Mouse (Mus musculus) CH12.LX (cell line): ENCODE measurements around the gene Cd2. TPM values are rescaled to one million over a fixed set of nuclear protein-coding genes. Genes with fewer than 3 reads are reported as not detected.

Experiments
- DNase-seq: peaks from one replicate; pipeline ENCODE4 v3.0.0-alpha.2; 2013; ENCODE audit errors: extremely low read depth
- H3K27ac ChIP-seq: 2 replicates; pipeline ENCODE4 v1.5.1; 2012; ENCODE audit warnings: low read depth, mild to moderate bottlenecking, control low read depth, moderate library complexity; ENCODE audit not compliant: insufficient read depth
- H3K27me3 ChIP-seq: replicated peaks from 2 replicates; pipeline ENCODE3; 2012; ENCODE audit warnings: inconsistent platforms
- H3K36me3 ChIP-seq, 2 experiments: replicated peaks in 1 of 2; 2 replicates each; pipeline versions ENCODE3 to v1.6.1; 2012; ENCODE audit warnings: inconsistent platforms in 1 of 2, low read length in 1 of 2, mild to moderate bottlenecking in 1 of 2, mixed read lengths in 1 of 2, moderate library complexity in 1 of 2; ENCODE audit not compliant: control insufficient read depth in 1 of 2, insufficient read depth in 1 of 2
- H3K4me1 ChIP-seq, 2 experiments: 2 replicates each; pipeline ENCODE4 v1.6.1; 2012; ENCODE audit warnings: inconsistent platforms in 1 of 2, moderate library complexity in 1 of 2; ENCODE audit not compliant: insufficient read depth in 2 of 2, control insufficient read depth in 1 of 2
- H3K4me2 ChIP-seq: 2 replicates; pipeline ENCODE4 v1.6.1; 2012; ENCODE audit warnings: low read depth, mild to moderate bottlenecking, control low read depth; ENCODE audit not compliant: poor library complexity, insufficient read depth, severe bottlenecking
- H3K4me3 ChIP-seq, 3 experiments: fragments of 150-350 bp in 1 of 3; sonication (generic) in 1 of 3; replicated peaks in 1 of 3; 2 replicates each; pipeline versions ENCODE3 to v1.5.1; 2011 to 2012; ENCODE audit warnings: low read depth in 2 of 3, low read length in 2 of 3, mild to moderate bottlenecking in 2 of 3, moderate library complexity in 2 of 3, control low read depth in 1 of 3, improper control_type of control experiment in 1 of 3, inconsistent platforms in 1 of 3, mixed read lengths in 1 of 3; ENCODE audit not compliant: poor library complexity in 1 of 3
- H3K79me2 ChIP-seq: replicated peaks from 2 replicates; pipeline ENCODE4 v1.6.1; 2012; ENCODE audit warnings: mild to moderate bottlenecking, moderate library complexity; ENCODE audit not compliant: control insufficient read depth, poor library complexity, insufficient read depth, severe bottlenecking; ENCODE audit errors: extremely low read depth
- H3K9ac ChIP-seq: 2 replicates; pipeline ENCODE4 v1.6.1; 2012; ENCODE audit warnings: low read depth, mild to moderate bottlenecking, control low read depth, moderate library complexity; ENCODE audit not compliant: insufficient read depth
- H3K9me3 ChIP-seq: replicated peaks from 2 replicates; pipeline ENCODE3; 2012; ENCODE audit warnings: low read length, inconsistent platforms, mixed read lengths
- CTCF ChIP-seq, 2 experiments: IDR thresholded peaks in 1 of 2; conservative IDR thresholded peaks in 1 of 2; 2 replicates each; pipeline ENCODE4 v1.5.1; 2011 to 2012; ENCODE audit warnings: low read depth in 2 of 2, low read length in 2 of 2, improper control_type of control experiment in 1 of 2, inconsistent platforms in 1 of 2, mild to moderate bottlenecking in 1 of 2, moderate library complexity in 1 of 2
- GABPA ChIP-seq: IDR thresholded peaks from 2 replicates; pipeline ENCODE4 v1.6.1; 2012; ENCODE audit warnings: low read depth, low read length, improper control_type of control experiment, inconsistent platforms; ENCODE audit not compliant: insufficient replicate concordance
- IRF4 ChIP-seq: IDR thresholded peaks from 2 replicates; pipeline ENCODE4 v1.6.1; 2014; ENCODE audit warnings: low read depth, mild to moderate bottlenecking, inconsistent platforms, low read length, improper control_type of control experiment
- JUN ChIP-seq: IDR thresholded peaks from 2 replicates; pipeline ENCODE4 v1.6.1; 2011; ENCODE audit warnings: low read depth, mild to moderate bottlenecking, low read length, improper control_type of control experiment, moderate library complexity; ENCODE audit not compliant: insufficient read depth
- KAT2A ChIP-seq: IDR thresholded peaks from 2 replicates; pipeline ENCODE4 v1.6.1; 2012; ENCODE audit warnings: low read length, improper control_type of control experiment, inconsistent platforms; ENCODE audit not compliant: insufficient replicate concordance
- MAFK ChIP-seq: IDR thresholded peaks from 2 replicates; pipeline ENCODE4 v1.6.1; 2011; ENCODE audit warnings: low read length, improper control_type of control experiment; ENCODE audit not compliant: insufficient replicate concordance
- MAX ChIP-seq: IDR thresholded peaks from 2 replicates; pipeline ENCODE4 v1.6.1; 2011; ENCODE audit warnings: low read length, improper control_type of control experiment
- MEF2A ChIP-seq: IDR thresholded peaks from 2 replicates; pipeline ENCODE4 v1.6.1; 2014; ENCODE audit warnings: low read depth, mild to moderate bottlenecking, inconsistent platforms, low read length, improper control_type of control experiment, borderline replicate concordance
- POLR2A ChIP-seq: IDR thresholded peaks from 2 replicates; pipeline ENCODE4 v1.6.1; 2011; ENCODE audit warnings: low read depth, mild to moderate bottlenecking, improper control_type of control experiment, low read length
- RAD21 ChIP-seq: IDR thresholded peaks from 2 replicates; pipeline ENCODE4 v1.6.1; 2011; ENCODE audit warnings: low read depth, mild to moderate bottlenecking, low read length, improper control_type of control experiment, moderate library complexity
- SMC3 ChIP-seq: IDR thresholded peaks from 2 replicates; pipeline ENCODE4 v1.6.1; 2011; ENCODE audit warnings: low read depth, low read length, improper control_type of control experiment
- TBP ChIP-seq: conservative IDR thresholded peaks from 2 replicates; pipeline ENCODE4 v1.6.1; 2011; ENCODE audit warnings: low read depth, low read length, improper control_type of control experiment
- TCF12 ChIP-seq: IDR thresholded peaks from 2 replicates; pipeline ENCODE4 v1.6.1; 2014; ENCODE audit warnings: low read depth, mild to moderate bottlenecking, inconsistent platforms, low read length, improper control_type of control experiment
- USF1 ChIP-seq: IDR thresholded peaks from 2 replicates; pipeline ENCODE4 v1.6.1; 2014; ENCODE audit warnings: low read depth, mild to moderate bottlenecking, inconsistent platforms, low read length, improper control_type of control experiment
- ZKSCAN1 ChIP-seq: IDR thresholded peaks from 2 replicates; pipeline ENCODE4 v1.6.1; 2012; ENCODE audit warnings: low read depth, inconsistent platforms, low read length, improper control_type of control experiment, borderline replicate concordance
- ZMIZ1 ChIP-seq: IDR thresholded peaks from 2 replicates; pipeline ENCODE4 v1.6.1; 2012; ENCODE audit warnings: low read depth, mild to moderate bottlenecking, inconsistent platforms, low read length, improper control_type of control experiment
- dilution Hi-C: fragments of 300-500 bp; cut with MboI; formaldehyde crosslinking; loops from 2 replicates; pipeline ENCODE4 v1.14.3; 2020; ENCODE audit warnings: low sequenced_read_pairs; ENCODE audit not compliant: extremely low pct_unique_long_range_greater_than_20kb, extremely low pct_ligation_motif_present
- in situ Hi-C: fragments of 300-500 bp; cut with MboI; formaldehyde crosslinking; loops from 3 replicates; pipeline ENCODE4 v1.14.3; 2019; ENCODE audit warnings: low sequenced_read_pairs, low pct_ligation_motif_present, low pct_unique_long_range_greater_than_20kb, mixed read lengths
- polyA plus RNA-seq: library from polyadenylated mRNA; unstranded; fragments of >175 nt; gene quantifications from 2 replicates; pipeline ENCODE4 v1.2.1, GENCODE M21; 2012; ENCODE audit warnings: low read depth; ENCODE audit not compliant: insufficient read length
- total RNA-seq, 2 experiments: library from RNA; depleted of rRNA; stranded (reverse); fragments of 300-350 nt in 1 of 2; fragments of >200 nt in 1 of 2; gene quantifications; 2 replicates each; pipeline ENCODE4 v1.2.3; 2012 to 2014

The Cd2 gene
- total and polyA plus RNA-seq, 3 experiments, result 9.5 to 35.0 (median 18.0) TPM

GRCm38 (mm10) chr3:101305046-101305445, 17.3 kb upstream of the Cd2 start:
- no peak for DNase-seq
- dilution Hi-C loops (no loop called here), in situ Hi-C loops (loop anchor here (25.0 kb wide), 1 partner anchor 507 kb away; no protein-coding TSS in a partner anchor)
- Histone ChIP-seq H3K9me3 (no peaks in the 10 kb centered on the region), H3K9ac (no peak overlapping the region), H3K4me1 (peaks cover 7 to 14% of the 10 kb centered on the region in 2 experiments), H3K27me3 (no peaks in the 10 kb centered on the region), H3K4me2 (no peak overlapping the region), H3K4me3 (no peak overlapping the region), H3K79me2 (no peaks in the 10 kb centered on the region), H3K36me3 (no peaks in the 10 kb centered on the region), H3K27ac (no peak overlapping the region)
- TF ChIP-seq IRF4, result no peak
- no peak for TF ChIP-seq USF1
- TF ChIP-seq ZMIZ1, result no peak
- TF ChIP-seq KAT2A, result no peak
- no peak for TF ChIP-seq JUN
- TF ChIP-seq GABPA, result no peak
- TF ChIP-seq MAFK, result no peak
- no peak for TF ChIP-seq TCF12
- TF ChIP-seq MAX, result no peak
- no peak for TF ChIP-seq ZKSCAN1

GRCm38 (mm10) chr3:101304156-101304555, 16.4 kb upstream of the Cd2 start:
- Histone ChIP-seq H3K79me2 (no peaks in the 10 kb centered on the region), H3K4me1 (peaks cover 6 to 8% of the 10 kb centered on the region in 2 experiments), H3K27ac (no peak overlapping the region), H3K27me3 (no peaks in the 10 kb centered on the region), H3K36me3 (no peaks in the 10 kb centered on the region), H3K4me2 (no peak overlapping the region), H3K4me3 (no peak overlapping the region), H3K9ac (no peak overlapping the region)
- dilution Hi-C loops, result no loop called here
- peak; percentile 40 for DNase-seq
- in situ Hi-C loops, result loop anchor here (25.0 kb wide), 1 partner anchor 508 kb away; no protein-coding TSS in a partner anchor
- no peak for TF ChIP-seq GABPA
- no peak for TF ChIP-seq POLR2A
- peak; percentile 54 to 71 for TF ChIP-seq CTCF (conservative IDR thresholded peaks at IDR 0.05 in 1 of 2, IDR thresholded peaks at IDR 0.05 in 1 of 2; ENCODE audit: low read depth in 2 of 2, low read length in 2 of 2)
- no peak for TF ChIP-seq IRF4
- no peak for TF ChIP-seq ZMIZ1
- peak; percentile 62 for TF ChIP-seq SMC3
- no peak for TF ChIP-seq TBP
- no peak for TF ChIP-seq MEF2A
- peak; percentile 41 for TF ChIP-seq RAD21
- no peak for TF ChIP-seq MAX
- TF ChIP-seq, all 38 proteins: peak for 3
- H3K9me3 ChIP-seq, result no peaks in the 10 kb centered on the region
